Mouse (Mus musculus) kidney, adult 2 months (tissue): Measurements from ENCODE around the gene Vangl2. TPM values are rescaled to one million over a fixed set of nuclear protein-coding genes. Genes with fewer than 3 reads are reported as not detected.
A peak's percentile ranks its signal among the peaks of the same experiment; 100 is the strongest.

Source experiments
- DNase-seq: peaks from one replicate; pipeline ENCODE4 v3.0.0; 2021
- H3K27ac ChIP-seq: fragments of 200-500 bp; 2 replicates; pipeline ENCODE4 v1.5.1; 2012; ENCODE audit warnings: low read depth, low read length, control low read depth, inconsistent platforms; ENCODE audit not compliant: insufficient read depth
- H3K27me3 ChIP-seq: fragments of 200-500 bp; replicated peaks from 2 replicates; pipeline ENCODE4 v1.6.1; 2012; ENCODE audit warnings: mild to moderate bottlenecking, moderate library complexity, low read length, inconsistent platforms; ENCODE audit not compliant: control insufficient read depth, insufficient read depth
- H3K36me3 ChIP-seq: fragments of 200-500 bp; 2 replicates; pipeline ENCODE4 v1.6.1; 2012; ENCODE audit warnings: mild to moderate bottlenecking, moderate library complexity, low read length, inconsistent platforms; ENCODE audit not compliant: control insufficient read depth, insufficient read depth
- H3K4me1 ChIP-seq: fragments of 200-500 bp; 2 replicates; pipeline ENCODE4 v1.6.1; 2011; ENCODE audit warnings: low read length; ENCODE audit not compliant: control insufficient read depth, insufficient read depth
- H3K4me3 ChIP-seq: fragments of 200-500 bp; 2 replicates; pipeline ENCODE4 v1.5.1; 2011; ENCODE audit warnings: mild to moderate bottlenecking, low read depth, low read length, control low read depth; ENCODE audit not compliant: insufficient read depth
- CTCF ChIP-seq: fragments of 200-500 bp; conservative IDR thresholded peaks from 2 replicates; pipeline ENCODE4 v1.5.1; 2011; ENCODE audit warnings: low read depth, mild to moderate bottlenecking, control low read depth, low read length, moderate library complexity, mixed read lengths; ENCODE audit not compliant: insufficient read depth, insufficient read length
- POLR2A ChIP-seq: fragments of 200-500 bp; IDR thresholded peaks from one replicate; pipeline ENCODE4 v1.6.1; 2011; ENCODE audit warnings: low read depth, low read length, control low read depth
- WGBS: fragments of 180-500 bp; shearing (Covaris S2); methylation state at CpG from one replicate; pipeline ENCODE4 v1.1.7; 2018; 5-methylcytosine and 5-hydroxymethylcytosine counted together
- polyA plus RNA-seq: library from polyadenylated mRNA; depleted of rRNA; stranded (reverse); fragments of >200 nt; gene quantifications from 2 replicates; pipeline ENCODE4 v1.2.3, GENCODE M21; 2012

The Vangl2 gene
- polyA plus RNA-seq, 1 experiment = 3.3 TPM

DNA sequence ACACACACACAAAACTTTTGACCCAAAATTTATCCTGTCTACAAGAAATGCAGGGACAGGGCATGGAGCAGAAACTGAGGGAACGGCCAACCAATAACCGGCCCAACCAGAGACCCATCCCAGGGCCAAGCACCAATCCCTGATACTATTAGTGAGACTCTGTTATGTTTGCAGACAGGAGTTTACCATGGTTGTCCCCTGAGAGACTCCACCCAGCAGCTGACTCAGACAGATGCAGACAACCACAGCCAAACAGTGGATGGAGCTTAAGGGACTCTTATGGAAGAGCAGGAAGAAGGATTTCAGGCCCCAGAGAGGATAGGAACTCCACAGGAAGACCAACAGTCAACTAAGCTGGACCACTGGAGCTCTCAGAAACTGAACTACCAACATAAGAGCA lies 1.7 kb upstream of the Vangl2 start:
- peaks cover 2% of the 10 kb centered on the region; the same call in 1 of the 2 replicates for H3K4me1 ChIP-seq
- no peak overlapping the region for H3K27ac ChIP-seq
- WGBS = 96% methylated on average over 2 of the region's 2 CpGs
- no peak overlapping the region for H3K4me3 ChIP-seq
- H3K36me3 ChIP-seq = no peaks in the 10 kb centered on the region
- DNase-seq = no peak
- TF ChIP-seq CTCF (no peak), POLR2A (no peak)
- H3K27me3 ChIP-seq = no peaks in the 10 kb centered on the region

DNA sequence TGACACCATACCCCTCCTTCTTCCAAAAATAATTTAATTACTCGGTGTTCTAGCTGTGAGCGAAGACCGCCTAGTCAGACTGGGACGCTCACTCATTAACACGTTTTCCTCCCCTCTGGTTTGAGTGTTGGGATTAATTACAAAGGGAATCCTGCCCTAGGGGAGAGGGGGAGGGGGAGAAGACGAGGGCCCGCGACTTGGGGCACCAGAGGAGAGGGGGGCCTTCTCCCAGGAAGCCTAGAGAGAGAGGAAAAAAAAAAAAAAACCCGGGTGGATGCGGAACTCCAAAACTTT lies 488 bp downstream of the Vangl2 start:
- no peaks in the 10 kb centered on the region for H3K36me3 ChIP-seq
- no peak overlapping the region for H3K27ac ChIP-seq
- WGBS = 24% methylated on average over 10 of the region's 10 CpGs
- DNase-seq = no peak
- H3K27me3 ChIP-seq = no peaks in the 10 kb centered on the region
- peaks cover 2% of the 10 kb centered on the region; the same call in 1 of the 2 replicates for H3K4me1 ChIP-seq
- H3K4me3 ChIP-seq = peak overlapping the region; percentile 84; the same call in 1 of the 2 replicates
- TF ChIP-seq CTCF (no peak), POLR2A (no peak)

DNA sequence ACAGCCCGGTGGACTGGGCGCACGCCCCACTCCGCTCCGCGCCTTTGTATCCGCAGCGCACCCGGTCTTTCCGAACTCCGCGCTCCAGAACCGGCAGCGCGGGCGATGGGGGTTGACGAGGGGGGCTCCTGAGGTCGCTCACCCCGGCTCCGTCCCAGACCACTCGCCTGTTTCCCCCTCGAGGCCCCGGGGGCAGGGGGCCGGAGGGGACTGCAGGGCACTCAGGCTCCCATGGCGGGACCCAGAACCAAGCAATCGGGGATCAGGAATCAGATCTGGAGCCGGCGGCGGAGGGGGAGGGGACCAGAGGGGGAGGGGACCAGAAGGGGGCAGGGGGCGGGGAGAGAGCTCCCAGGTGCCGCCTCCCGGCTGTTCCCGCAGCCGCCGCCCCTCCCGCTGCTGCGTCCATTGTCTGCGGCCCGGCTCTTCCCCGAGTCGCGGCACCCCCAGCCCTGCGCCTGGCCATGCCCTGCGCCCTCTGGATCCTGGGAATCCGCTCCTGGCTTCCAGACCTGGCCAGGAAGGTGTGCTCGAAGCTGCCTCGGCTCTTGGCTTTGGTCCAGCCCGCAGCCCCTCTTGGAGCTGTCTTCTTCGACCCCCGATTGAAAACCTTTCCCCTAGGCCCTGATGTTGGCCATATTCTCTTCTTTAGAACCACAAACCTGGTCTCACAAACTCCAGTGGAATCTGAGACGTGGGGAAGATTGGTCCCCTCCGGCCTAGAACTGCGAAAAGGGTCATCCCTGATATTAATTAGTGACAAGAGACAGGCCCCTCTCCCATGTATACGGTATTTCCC lies 1.0 kb downstream of the Vangl2 start:
- Histone ChIP-seq H3K4me1 (peaks cover 2% of the 10 kb centered on the region; the same call in 1 of the 2 replicates), H3K27ac (no peak overlapping the region), H3K36me3 (no peaks in the 10 kb centered on the region), H3K4me3 (peak overlapping the region; percentile 84), H3K27me3 (no peaks in the 10 kb centered on the region)
- 2% methylated on average over 44 of the region's 54 CpGs for WGBS
- TF ChIP-seq POLR2A = no peak
- DNase-seq = peak; percentile 87

DNA sequence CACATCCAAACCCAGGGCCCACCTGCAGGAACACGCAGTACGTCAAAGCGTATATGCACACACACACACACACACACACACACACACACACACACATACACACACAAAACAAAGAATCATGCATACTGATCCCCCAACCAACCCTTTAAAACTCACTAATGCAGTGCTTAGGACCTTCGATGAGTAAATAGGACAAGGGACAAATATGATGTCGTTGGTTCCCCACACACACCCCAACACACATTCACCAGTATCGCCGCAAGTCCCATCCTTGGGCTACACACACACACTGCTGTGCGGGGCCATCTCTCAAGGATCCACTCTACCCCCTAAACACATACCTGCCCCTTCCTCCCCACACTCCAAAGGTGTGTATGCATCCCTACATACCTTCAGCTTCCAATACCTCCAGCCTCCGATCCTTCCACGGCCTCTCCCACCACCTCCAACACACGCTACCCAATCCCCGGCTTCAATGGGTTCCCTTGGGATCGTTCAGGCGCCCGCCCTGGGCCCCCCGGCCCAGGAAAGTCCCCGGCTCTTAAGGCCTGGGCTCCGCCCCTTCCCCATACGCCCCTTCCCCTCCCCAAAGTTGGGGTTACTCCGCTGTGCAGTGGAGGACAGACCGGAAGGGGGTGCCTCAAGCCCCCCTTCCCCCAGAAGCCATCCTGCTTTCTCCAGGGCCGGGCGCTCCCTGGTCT lies 1.9 kb downstream of the Vangl2 start:
- no peaks in the 10 kb centered on the region for H3K36me3 ChIP-seq
- DNase-seq = no peak
- peaks cover 2% of the 10 kb centered on the region; the same call in 1 of the 2 replicates for H3K4me1 ChIP-seq
- TF ChIP-seq CTCF = no peak
- no peaks in the 10 kb centered on the region for H3K27me3 ChIP-seq
- 8% methylated on average over 23 of the region's 23 CpGs for WGBS
- no peak overlapping the region for H3K27ac ChIP-seq
- peak overlapping the region; percentile 84 for H3K4me3 ChIP-seq

DNA sequence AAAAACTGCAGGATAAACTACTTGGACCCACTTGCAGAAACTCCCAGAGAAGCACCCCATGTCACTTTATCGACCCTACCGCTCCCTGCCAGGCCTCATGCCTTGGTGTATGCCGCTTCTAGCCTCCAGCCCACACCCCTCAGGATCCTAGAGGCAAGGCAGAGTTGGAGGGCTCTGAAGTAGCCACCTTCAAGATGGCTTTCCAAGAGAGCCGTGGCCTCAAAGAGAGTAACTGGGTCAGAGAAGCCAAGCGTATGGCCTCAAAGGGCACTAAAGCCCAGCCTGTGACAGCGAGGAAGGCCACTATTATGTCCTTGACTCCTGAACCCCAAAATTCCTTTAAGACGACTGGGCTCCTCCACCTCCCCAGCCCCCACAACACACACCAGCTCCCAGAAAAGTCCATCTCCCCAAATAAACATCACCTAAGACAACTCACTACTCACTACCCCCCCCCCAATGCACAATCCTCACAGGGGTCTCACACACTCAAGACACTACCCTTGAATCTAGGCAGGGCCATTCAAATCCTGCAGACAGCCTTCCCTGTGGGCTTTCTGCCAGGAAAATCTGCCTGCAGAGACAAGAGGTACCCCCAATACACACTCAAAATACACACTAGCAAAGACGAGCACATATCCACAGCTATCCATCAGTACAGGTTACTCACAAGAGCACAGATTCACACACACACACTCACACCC lies 2.9 kb downstream of the Vangl2 start:
- Histone ChIP-seq H3K4me3 (no peak overlapping the region), H3K36me3 (no peaks in the 10 kb centered on the region), H3K4me1 (peaks cover 2% of the 10 kb centered on the region; the same call in 1 of the 2 replicates), H3K27me3 (no peaks in the 10 kb centered on the region), H3K27ac (no peak overlapping the region)
- no peak for DNase-seq
- TF ChIP-seq POLR2A (no peak), CTCF (no peak)
- 71% methylated on average over 8 of the region's 8 CpGs for WGBS

DNA sequence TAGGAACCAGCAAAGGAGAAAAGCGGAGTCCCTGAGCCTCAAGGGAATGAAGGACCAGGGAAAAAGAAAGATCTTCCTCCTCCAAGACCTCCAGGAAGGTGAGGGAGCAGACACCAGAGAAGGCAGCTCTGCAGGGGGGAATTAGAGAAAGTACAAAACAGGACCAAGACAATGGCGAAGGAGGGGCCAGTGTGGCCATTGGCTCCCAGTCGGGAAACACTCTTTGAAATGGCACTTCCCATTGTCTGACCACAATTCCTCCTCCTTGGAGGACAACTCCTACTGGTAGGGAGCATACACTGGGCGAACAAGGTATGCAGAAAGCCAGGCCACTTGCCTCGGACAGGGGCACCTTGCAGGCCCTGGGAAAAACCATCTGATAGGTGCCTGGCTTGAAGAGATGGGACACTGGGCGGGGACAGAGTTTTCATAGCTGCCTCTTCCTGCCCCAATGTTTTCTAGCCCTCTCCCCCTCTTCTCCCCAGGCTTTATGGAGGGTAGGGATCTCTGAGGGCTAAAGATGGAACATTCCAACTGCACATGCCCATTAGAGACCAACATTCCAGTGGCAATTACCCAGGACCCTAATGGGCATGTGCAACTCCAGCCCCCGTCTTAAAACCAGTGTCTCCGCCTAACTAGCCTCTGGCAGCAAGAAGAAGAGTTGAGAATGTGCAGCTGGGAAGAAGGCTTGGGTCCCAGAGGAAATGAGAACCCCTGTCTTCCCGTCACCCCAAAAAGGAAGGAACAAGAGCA lies 3.9 kb downstream of the Vangl2 start:
- TF ChIP-seq CTCF (no peak), POLR2A (no peak)
- peaks cover 2% of the 10 kb centered on the region; the same call in 1 of the 2 replicates for H3K4me1 ChIP-seq
- no peaks in the 10 kb centered on the region for H3K36me3 ChIP-seq
- WGBS = 77% methylated on average over 9 of the region's 9 CpGs
- no peak overlapping the region for H3K4me3 ChIP-seq
- H3K27me3 ChIP-seq = no peaks in the 10 kb centered on the region
- H3K27ac ChIP-seq = no peak overlapping the region
- DNase-seq = no peak
